Mouse (Mus musculus) midbrain, embryonic 11.5 days (tissue): Measurements from ENCODE around the gene Aldh9a1. TPM values are rescaled to one million over a fixed set of nuclear protein-coding genes. Genes with fewer than 3 reads are reported as not detected.
A peak's percentile ranks its signal among the peaks of the same experiment; 100 is the strongest.

Experiments
- ATAC-seq: fragments of 200-750 bp; cut with Nextera tagmentation; 2 replicates; pipeline ENCODE4 v1.8.0; 2017; ENCODE audit warnings: moderate TSS enrichment, moderate library complexity; ENCODE audit not compliant: low FRiP score
- DNase-seq: peaks from one replicate; pipeline ENCODE4 v3.0.0; 2015; ENCODE audit warnings: low spot score; ENCODE audit errors: missing footprints
- H3K27ac ChIP-seq: fragments of 300-500 bp; sonication (generic); 2 replicates; pipeline ENCODE4 v1.5.1; 2014; ENCODE audit warnings: low read depth, low read length
- H3K27me3 ChIP-seq: fragments of 300-500 bp; sonication (generic); 2 replicates; pipeline ENCODE4 v1.6.1; 2014; ENCODE audit warnings: mild to moderate bottlenecking, low read length, moderate library complexity, mixed read lengths; ENCODE audit not compliant: control insufficient read depth, insufficient read depth
- H3K36me3 ChIP-seq: fragments of 300-500 bp; sonication (generic); 2 replicates; pipeline ENCODE4 v1.6.1; 2014; ENCODE audit warnings: mild to moderate bottlenecking, low read length, moderate library complexity, mixed read lengths; ENCODE audit not compliant: control insufficient read depth, insufficient read depth
- H3K4me1 ChIP-seq: fragments of 300-500 bp; sonication (generic); 2 replicates; pipeline ENCODE4 v1.6.1; 2014; ENCODE audit warnings: low read length; ENCODE audit not compliant: control insufficient read depth, insufficient read depth
- H3K4me2 ChIP-seq: fragments of 300-500 bp; sonication (generic); 2 replicates; pipeline ENCODE4 v1.6.1; 2014; ENCODE audit warnings: mild to moderate bottlenecking, moderate library complexity
- H3K4me3 ChIP-seq: fragments of 300-500 bp; sonication (generic); 2 replicates; pipeline ENCODE4 v1.5.1; 2014; ENCODE audit warnings: low read depth, low read length
- H3K9ac ChIP-seq: fragments of 300-500 bp; sonication (generic); 2 replicates; pipeline ENCODE4 v1.6.1; 2014; ENCODE audit warnings: low read length
- H3K9me3 ChIP-seq: fragments of 300-500 bp; sonication (generic); 2 replicates; pipeline ENCODE4 v1.6.1; 2016; ENCODE audit warnings: low read length; ENCODE audit not compliant: control insufficient read depth
- WGBS: fragments of 180-500 bp; shearing (Covaris S2); extraction: QIAGEN DNeasy Blood & Tissue Kit; methylation state at CpG from one replicate; pipeline ENCODE4 v1.1.7; 2014; 5-methylcytosine and 5-hydroxymethylcytosine counted together
- polyA plus RNA-seq: library from polyadenylated mRNA; unstranded; fragments of >200 nt; fragmentation: Nextera tagmentation; extraction: Ambion mirVana; gene quantifications from 2 replicates; pipeline ENCODE4 v1.2.1, GENCODE M21; 2014

The Aldh9a1 gene
- polyA plus RNA-seq, 1 experiment from 2014 or later: 36.5 TPM

DNA sequence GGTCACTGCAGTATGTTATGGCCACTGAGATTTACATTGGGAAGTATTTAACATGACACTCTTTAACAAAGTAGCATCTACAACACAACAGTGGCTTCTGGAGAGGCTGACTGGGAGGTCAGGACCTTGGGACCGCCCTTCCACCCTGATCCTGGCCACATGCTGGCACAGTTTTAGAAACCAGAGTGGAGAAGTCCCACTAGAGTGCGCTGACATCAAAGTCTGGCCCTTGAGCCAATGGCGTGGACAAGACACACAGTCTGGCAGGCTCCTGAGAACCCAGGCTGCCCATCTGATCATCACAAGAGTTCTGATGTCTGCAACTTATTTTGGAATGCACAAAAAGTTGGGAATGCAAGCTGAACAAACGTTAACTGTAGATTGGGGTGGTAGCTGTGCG lies 30.0 kb downstream of the Aldh9a1 start:
- no peak overlapping the region for H3K4me2 ChIP-seq
- H3K27ac ChIP-seq: no peak overlapping the region
- no peaks in the 10 kb centered on the region for H3K9me3 ChIP-seq
- DNase-seq (peak; percentile 61), ATAC-seq (no peak)
- no peaks in the 10 kb centered on the region for H3K27me3 ChIP-seq
- H3K9ac ChIP-seq: no peak overlapping the region
- WGBS: 54% methylated on average over 5 of the region's 5 CpGs
- H3K4me1 ChIP-seq: peaks cover under 1% of the 10 kb centered on the region; the same call in 1 of the 2 replicates
- no peak overlapping the region for H3K4me3 ChIP-seq
- H3K36me3 ChIP-seq: no peaks in the 10 kb centered on the region

DNA sequence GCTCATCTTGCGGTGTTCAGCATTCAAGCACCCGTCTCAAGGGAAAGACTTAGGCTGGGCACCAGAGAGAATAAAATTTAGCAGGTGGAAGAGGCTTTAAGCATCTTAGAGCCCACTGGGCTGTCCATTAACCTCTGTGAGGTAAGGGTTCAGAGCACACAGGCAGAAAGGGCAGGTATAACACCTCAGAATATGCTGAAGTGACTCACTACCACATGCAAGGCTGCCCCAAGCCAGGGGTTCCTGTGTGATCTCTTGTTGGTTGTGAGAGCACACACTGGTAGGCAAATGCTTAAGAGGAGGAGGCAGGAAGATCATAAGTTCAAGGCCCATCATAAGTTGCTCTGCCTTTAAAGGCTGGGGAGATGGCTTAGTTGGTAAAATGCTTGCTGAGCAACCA lies 30.4 kb downstream of the Aldh9a1 start:
- 81% methylated on average over 2 of the region's 2 CpGs for WGBS
- H3K4me1 ChIP-seq: no peaks in the 10 kb centered on the region
- DNase-seq (peak; percentile 21), ATAC-seq (no peak)
- H3K4me2 ChIP-seq: no peak overlapping the region
- H3K9me3 ChIP-seq: no peaks in the 10 kb centered on the region
- no peak overlapping the region for H3K9ac ChIP-seq
- no peaks in the 10 kb centered on the region for H3K36me3 ChIP-seq
- H3K27ac ChIP-seq: no peak overlapping the region
- no peak overlapping the region for H3K4me3 ChIP-seq
- no peaks in the 10 kb centered on the region for H3K27me3 ChIP-seq

DNA sequence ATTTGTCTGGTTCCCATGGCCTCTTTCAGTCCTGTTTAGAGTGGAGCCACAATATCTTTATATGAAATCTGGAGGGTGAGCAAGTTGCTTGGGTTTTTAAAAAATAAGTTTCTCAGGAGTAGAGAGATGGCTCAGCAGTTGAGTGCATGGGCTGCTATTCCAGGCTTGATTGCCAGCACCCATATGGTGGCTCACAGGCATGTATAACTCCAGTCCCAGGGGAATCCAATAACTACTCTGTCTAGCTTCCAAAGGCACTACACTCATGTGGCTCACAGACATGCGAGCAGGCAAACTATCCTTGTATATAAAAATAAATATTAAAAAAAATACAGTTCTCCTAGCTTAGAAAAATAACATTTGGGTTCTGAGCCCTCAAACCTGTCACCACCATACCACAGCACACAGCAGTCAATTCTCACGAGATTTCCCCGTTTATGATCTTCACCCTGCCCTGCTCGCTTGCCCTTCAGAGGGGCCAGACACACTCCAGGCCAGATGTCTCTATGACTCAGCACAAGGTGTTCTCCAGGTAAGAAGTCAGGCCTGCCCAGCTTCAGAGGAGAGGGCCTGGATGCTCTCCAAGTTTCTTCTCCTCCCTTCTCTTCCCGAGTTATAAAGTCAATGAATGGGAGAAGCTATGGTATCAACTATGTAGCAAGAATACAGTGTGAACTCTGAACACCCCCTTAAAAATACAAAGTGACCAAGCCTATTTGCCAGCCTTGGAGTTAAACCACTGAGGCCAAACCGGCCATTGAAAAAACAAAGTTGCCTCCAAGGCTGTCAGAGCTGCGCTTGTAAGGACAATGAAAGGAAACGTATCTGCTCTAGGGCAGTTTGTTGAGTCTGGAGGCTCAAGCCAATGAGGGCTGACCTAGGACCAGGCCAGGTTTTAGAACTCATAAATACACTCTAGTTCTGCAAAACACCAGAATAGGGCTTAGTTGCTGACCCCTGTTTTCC lies 31.5 kb downstream of the Aldh9a1 start:
- Histone ChIP-seq H3K4me1 (no peaks in the 10 kb centered on the region; the same call in 1 of the 2 replicates), H3K9me3 (no peaks in the 10 kb centered on the region), H3K27ac (no peak overlapping the region), H3K9ac (no peak overlapping the region), H3K4me3 (no peak overlapping the region), H3K36me3 (no peaks in the 10 kb centered on the region), H3K4me2 (no peak overlapping the region), H3K27me3 (no peaks in the 10 kb centered on the region)
- ATAC-seq (no peak), DNase-seq (peak; percentile 75)
- WGBS: 85% methylated on average over 8 of the region's 8 CpGs

DNA sequence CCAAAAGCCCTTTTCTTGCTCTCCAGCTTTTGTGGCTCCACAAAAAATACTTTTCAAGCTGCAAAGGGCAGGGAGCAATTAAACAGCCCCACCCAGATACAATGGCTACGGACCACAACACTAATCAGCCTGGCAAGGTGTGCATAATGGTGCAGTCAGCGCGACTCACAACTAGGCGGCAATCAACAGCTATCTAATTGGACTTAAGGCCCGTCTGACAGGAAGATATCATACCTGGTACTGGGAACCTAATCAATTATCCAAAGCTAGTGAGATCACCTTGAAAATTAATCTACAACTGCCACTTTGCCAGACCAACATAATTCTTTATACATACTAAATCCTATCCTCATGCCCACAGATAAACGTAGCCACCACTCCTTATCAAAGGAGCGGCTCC lies 32.5 kb downstream of the Aldh9a1 start:
- DNase-seq (peak; percentile 66), ATAC-seq (no peak)
- no peaks in the 10 kb centered on the region for H3K9me3 ChIP-seq
- no peaks in the 10 kb centered on the region for H3K27me3 ChIP-seq
- no peak overlapping the region for H3K27ac ChIP-seq
- 86% methylated on average over 7 of the region's 7 CpGs for WGBS
- no peaks in the 10 kb centered on the region; the same call in 1 of the 2 replicates for H3K4me1 ChIP-seq
- no peak overlapping the region for H3K9ac ChIP-seq
- H3K4me3 ChIP-seq: no peak overlapping the region
- H3K4me2 ChIP-seq: no peak overlapping the region
- no peaks in the 10 kb centered on the region for H3K36me3 ChIP-seq

DNA sequence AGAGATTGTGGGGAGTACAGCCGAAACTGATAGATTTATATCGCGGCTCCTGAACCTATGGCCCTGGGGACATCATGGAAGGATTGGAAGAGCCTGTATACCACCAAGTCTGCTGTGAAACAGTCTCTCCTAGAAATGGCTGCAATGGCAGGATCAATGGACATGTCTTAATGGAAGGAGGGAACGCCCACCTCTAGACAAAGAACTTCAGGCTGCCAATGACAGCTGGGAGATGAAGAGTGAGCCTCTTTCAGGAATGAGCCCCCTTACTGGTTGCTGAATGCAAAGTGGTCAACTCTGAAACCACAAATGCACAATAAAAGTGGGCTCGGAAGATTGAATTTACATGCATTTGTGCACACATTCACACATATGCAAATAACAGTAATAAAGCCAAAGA lies 33.0 kb downstream of the Aldh9a1 start:
- Histone ChIP-seq H3K27ac (no peak overlapping the region), H3K9ac (no peak overlapping the region), H3K4me3 (no peak overlapping the region), H3K9me3 (no peaks in the 10 kb centered on the region), H3K4me2 (no peak overlapping the region), H3K36me3 (no peaks in the 10 kb centered on the region), H3K4me1 (no peaks in the 10 kb centered on the region; the same call in 1 of the 2 replicates), H3K27me3 (no peaks in the 10 kb centered on the region)
- WGBS: 84% methylated on average over 5 of the region's 5 CpGs
- no peak for ATAC-seq
- DNase-seq: peak; percentile 70

DNA sequence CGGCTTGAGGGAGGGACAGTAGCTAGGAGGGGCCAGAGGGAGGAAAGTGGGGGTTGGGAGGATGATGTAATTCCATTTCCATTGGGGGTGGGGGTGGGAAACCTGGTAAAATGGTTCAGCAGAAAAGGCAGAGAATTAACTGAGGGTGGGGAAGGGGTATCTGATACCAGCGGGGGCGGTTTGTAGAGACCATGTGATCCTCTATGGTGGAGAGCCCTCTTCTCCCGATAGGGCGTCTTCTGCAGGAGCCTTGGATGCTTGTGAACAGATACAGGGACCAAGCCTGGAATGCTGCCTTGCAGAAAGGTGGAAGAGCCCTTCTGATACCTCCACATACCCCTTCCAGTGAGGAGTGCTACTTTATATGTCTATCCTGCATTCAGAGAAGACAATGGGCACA lies 33.4 kb downstream of the Aldh9a1 start:
- WGBS: 86% methylated on average over 5 of the region's 5 CpGs
- no peak for ATAC-seq
- no peak overlapping the region for H3K27ac ChIP-seq

DNA sequence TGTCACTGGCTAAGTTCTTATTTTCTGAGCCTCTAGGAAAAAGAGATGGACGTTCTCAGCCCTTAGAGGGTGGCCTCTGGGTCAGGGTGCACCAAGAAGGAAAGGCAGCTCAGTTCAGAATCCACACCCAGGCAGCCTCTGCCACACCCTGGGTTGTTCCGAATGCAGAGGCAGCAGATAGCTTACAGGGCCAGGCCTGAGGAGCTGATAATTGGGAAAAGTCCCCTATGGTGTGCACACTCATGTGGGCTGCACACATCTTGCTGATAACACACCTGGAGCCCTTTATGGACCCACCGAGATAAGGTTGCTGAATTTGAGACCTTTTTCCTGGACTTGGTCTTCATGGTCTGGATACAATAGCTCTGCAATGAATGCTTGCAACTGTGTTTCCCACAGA lies 34.4 kb downstream of the Aldh9a1 start:
- no peaks in the 10 kb centered on the region for H3K36me3 ChIP-seq
- H3K9ac ChIP-seq: no peak overlapping the region
- H3K4me2 ChIP-seq: no peak overlapping the region
- no peak overlapping the region for H3K27ac ChIP-seq
- H3K27me3 ChIP-seq: no peaks in the 10 kb centered on the region
- H3K4me3 ChIP-seq: no peak overlapping the region
- no peaks in the 10 kb centered on the region for H3K9me3 ChIP-seq
- no peak for ATAC-seq
- DNase-seq: no peak
- no peaks in the 10 kb centered on the region; the same call in 1 of the 2 replicates for H3K4me1 ChIP-seq
- WGBS: 83% methylated on average over 3 of the region's 3 CpGs

More for the DNA sequence above, 33.4 kb downstream of the Aldh9a1 start:
- H3K36me3 ChIP-seq: no peaks in the 10 kb centered on the region
- H3K4me3 ChIP-seq: no peak overlapping the region
- H3K4me1 ChIP-seq: no peaks in the 10 kb centered on the region; the same call in 1 of the 2 replicates
- DNase-seq: peak; percentile 49
- H3K9ac ChIP-seq: no peak overlapping the region
- H3K27me3 ChIP-seq: no peaks in the 10 kb centered on the region
- no peaks in the 10 kb centered on the region for H3K9me3 ChIP-seq
- no peak overlapping the region for H3K4me2 ChIP-seq

DNA sequence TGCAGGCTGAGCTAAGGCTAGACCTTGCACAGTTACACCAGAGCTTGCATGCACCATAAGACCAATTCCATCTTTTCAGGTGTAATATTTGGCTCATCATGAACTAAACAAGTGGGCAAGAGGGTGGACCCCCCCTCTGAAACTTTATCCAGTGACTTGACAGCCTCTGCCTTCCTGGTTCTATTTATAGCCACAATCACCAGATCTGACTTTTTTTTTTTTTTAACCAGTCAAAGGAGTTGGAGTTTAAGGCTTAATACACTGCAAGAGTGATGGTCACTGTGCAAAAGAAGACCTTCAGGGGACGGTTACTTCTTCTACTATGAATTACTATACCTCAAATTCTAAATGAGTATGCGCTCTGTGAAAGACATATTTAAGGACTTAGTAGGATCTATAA lies 35.4 kb downstream of the Aldh9a1 start:
- DNase-seq (peak; percentile 61), ATAC-seq (no peak)
- Histone ChIP-seq H3K27me3 (no peaks in the 10 kb centered on the region), H3K36me3 (no peaks in the 10 kb centered on the region), H3K9ac (no peak overlapping the region), H3K4me1 (no peaks in the 10 kb centered on the region; the same call in 1 of the 2 replicates), H3K27ac (no peak overlapping the region), H3K4me3 (no peak overlapping the region), H3K9me3 (no peaks in the 10 kb centered on the region), H3K4me2 (no peak overlapping the region)
- WGBS: 84% methylated on average over 2 of the region's 2 CpGs

DNA sequence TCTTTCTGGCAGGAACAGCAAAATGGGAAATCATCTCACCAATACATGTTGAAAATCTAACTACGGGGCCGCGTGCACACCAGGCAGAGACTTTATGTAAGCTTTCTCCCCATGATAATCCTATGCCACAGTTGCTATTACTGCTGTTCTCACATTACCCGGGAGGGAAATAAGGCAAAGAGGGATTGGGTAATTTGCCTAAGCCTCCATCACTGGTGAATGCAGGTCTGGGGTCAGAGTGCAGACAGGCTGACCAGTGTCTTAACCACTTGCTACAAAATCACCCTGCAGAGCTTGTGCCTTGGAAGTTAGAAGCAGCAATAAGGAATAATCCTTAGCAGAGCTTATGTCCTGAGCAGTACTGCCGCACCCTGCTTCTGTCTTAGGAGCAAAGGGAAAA lies 35.8 kb downstream of the Aldh9a1 start:
- Histone ChIP-seq H3K27ac (no peak overlapping the region), H3K9me3 (no peaks in the 10 kb centered on the region), H3K4me1 (no peaks in the 10 kb centered on the region; the same call in 1 of the 2 replicates), H3K27me3 (no peaks in the 10 kb centered on the region), H3K9ac (no peak overlapping the region; the same call in 1 of the 2 replicates), H3K4me2 (no peak overlapping the region), H3K4me3 (no peak overlapping the region), H3K36me3 (no peaks in the 10 kb centered on the region)
- ATAC-seq: no peak
- DNase-seq: peak; percentile 68
- WGBS: 41% methylated on average over 5 of the region's 5 CpGs
